Mouse (Mus musculus) thymus, adult 2 months (tissue): ENCODE results near the gene Med24. TPM values are rescaled to one million over a fixed set of nuclear protein-coding genes. Genes with fewer than 3 reads are reported as not detected.

ENCODE experiments used
- DNase-seq: peaks from one replicate; pipeline ENCODE4 v3.0.0; 2021
- H3K27ac ChIP-seq: fragments of 200-500 bp; 2 replicates; pipeline ENCODE4 v1.5.1; 2012; ENCODE audit warnings: low read length, control low read depth; ENCODE audit not compliant: control insufficient read depth, insufficient read depth
- H3K27me3 ChIP-seq: fragments of 200-500 bp; 2 replicates; pipeline ENCODE4 v1.6.1; 2012; ENCODE audit warnings: mild to moderate bottlenecking, low read length, moderate library complexity, mixed read lengths; ENCODE audit not compliant: control insufficient read depth, insufficient read depth
- H3K36me3 ChIP-seq: fragments of 200-500 bp; 2 replicates; pipeline ENCODE4 v1.6.1; 2012; ENCODE audit warnings: mild to moderate bottlenecking, low read length, moderate library complexity; ENCODE audit not compliant: control insufficient read depth, insufficient read depth
- H3K4me1 ChIP-seq: fragments of 200-500 bp; replicated peaks from 2 replicates; pipeline ENCODE4 v1.6.1; 2012; ENCODE audit warnings: low read length; ENCODE audit not compliant: control insufficient read depth, insufficient read depth
- H3K4me3 ChIP-seq: fragments of 200-500 bp; 2 replicates; pipeline ENCODE4 v1.5.1; 2012; ENCODE audit warnings: mild to moderate bottlenecking, low read length, control low read depth, moderate library complexity; ENCODE audit not compliant: control insufficient read depth, insufficient read depth
- CTCF ChIP-seq: fragments of 200-500 bp; IDR thresholded peaks from 2 replicates; pipeline ENCODE4 v1.5.1; 2012; ENCODE audit warnings: mild to moderate bottlenecking, control low read depth, low read length, moderate library complexity, borderline replicate concordance; ENCODE audit not compliant: control insufficient read depth, poor library complexity, insufficient read depth; ENCODE audit errors: extremely low read depth
- POLR2A ChIP-seq: fragments of 200-500 bp; IDR thresholded peaks from 2 replicates; pipeline ENCODE4 v1.6.1; 2012; ENCODE audit warnings: mild to moderate bottlenecking, low read length, control low read depth, moderate library complexity; ENCODE audit not compliant: control insufficient read depth, poor library complexity, insufficient read depth; ENCODE audit errors: extremely low read depth
- WGBS: fragments of 180-500 bp; shearing (Covaris S2); methylation state at CpG from one replicate; pipeline ENCODE4 v1.1.7; 2018; 5-methylcytosine and 5-hydroxymethylcytosine counted together
- polyA plus RNA-seq: library from polyadenylated mRNA; depleted of rRNA; stranded (reverse); fragments of >200 nt; gene quantifications from 2 replicates; pipeline ENCODE4 v1.2.3, GENCODE M21; 2012

Gene Med24
- polyA plus RNA-seq, 1 experiment = 179 TPM

- no peaks in the 10 kb centered on the region for H3K36me3 ChIP-seq
- H3K4me1 ChIP-seq = peaks cover 56% of the 10 kb centered on the region
- no peaks in the 10 kb centered on the region for H3K27me3 ChIP-seq
- no peak overlapping the region for H3K4me3 ChIP-seq
- WGBS = 40% methylated on average over 17 of the region's 17 CpGs
- no peak overlapping the region for H3K27ac ChIP-seq
- TF ChIP-seq POLR2A (no peak), CTCF (no peak)
- no peak for DNase-seq
These were observed 21.3 kb upstream of the Med24 start for GRCm38 (mm10) chr11:98750351-98751201.

DNA sequence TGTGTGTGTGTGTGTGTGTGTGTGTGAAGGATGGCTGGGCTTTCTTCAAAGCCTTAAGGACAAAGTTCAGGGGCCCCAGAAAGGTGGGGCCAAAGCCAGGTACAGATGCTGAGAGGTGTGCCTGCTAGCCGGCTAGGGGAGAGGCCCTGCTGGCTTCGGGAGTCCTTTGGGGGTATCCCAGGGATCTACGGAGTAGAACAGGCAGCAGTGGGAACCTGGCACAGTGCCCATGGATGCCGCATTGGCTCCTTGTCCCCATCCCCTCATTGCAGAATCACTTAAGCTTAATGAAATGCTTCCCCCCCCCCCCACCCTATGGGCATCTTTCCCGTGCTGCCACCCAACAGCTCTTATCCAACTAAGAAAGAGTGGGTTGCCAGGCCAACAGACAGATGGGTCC, 20.5 kb upstream of the Med24 start:
- Histone ChIP-seq H3K36me3 (no peaks in the 10 kb centered on the region), H3K27me3 (no peaks in the 10 kb centered on the region), H3K27ac (no peak overlapping the region), H3K4me1 (peaks cover 59% of the 10 kb centered on the region), H3K4me3 (no peak overlapping the region)
- TF ChIP-seq POLR2A (no peak), CTCF (no peak)
- 94% methylated on average over 5 of the region's 5 CpGs for WGBS
- DNase-seq = no peak

DNA sequence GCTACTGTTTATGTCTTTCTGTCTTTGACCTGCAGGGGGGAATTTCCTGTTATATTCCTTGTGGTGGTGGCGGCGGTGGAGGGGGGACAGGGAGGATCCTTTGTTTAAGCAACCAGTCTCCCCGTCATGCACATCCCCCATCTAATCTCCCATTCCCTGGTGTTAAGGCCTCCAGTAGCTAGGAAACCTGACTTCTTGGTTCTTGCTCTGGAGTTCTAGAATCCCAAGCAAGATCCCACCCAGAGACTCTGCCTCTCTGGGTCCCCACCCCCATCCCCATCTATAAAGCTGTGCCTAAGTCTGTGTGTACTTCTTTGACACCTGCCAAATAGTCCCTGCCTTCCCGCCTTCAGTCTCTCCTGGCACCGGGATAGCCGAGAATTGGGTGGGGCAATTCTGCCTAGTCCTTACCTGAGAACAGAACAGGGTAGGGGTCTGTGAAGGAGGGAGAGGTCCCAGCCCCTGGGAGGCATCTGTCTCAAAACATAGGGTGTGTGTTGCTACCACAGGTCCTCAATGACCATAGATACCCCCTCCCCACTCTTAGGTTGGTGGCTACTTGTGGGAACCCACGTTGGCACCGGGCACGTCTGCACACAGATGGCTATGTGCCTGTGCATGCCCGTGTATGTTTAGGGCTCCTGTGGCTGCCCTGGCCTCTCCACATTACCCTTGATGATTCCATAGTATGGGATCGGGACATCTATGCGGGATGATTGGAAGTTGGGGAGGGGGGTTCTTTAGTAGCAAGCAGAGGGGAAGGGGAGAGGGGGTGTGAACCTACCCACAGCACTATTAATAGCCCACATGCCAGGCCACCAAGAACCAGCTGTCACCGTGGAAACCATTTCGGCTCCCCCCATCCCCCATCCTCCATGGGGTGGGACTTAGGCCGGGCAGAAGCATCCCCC, 19.5 kb upstream of the Med24 start:
- H3K27ac ChIP-seq = no peak overlapping the region
- TF ChIP-seq CTCF (no peak), POLR2A (no peak)
- no peak overlapping the region for H3K4me3 ChIP-seq
- H3K36me3 ChIP-seq = no peaks in the 10 kb centered on the region
- H3K4me1 ChIP-seq = peaks cover 63% of the 10 kb centered on the region
- 52% methylated on average over 15 of the region's 15 CpGs for WGBS
- no peaks in the 10 kb centered on the region for H3K27me3 ChIP-seq
- no peak for DNase-seq

DNA sequence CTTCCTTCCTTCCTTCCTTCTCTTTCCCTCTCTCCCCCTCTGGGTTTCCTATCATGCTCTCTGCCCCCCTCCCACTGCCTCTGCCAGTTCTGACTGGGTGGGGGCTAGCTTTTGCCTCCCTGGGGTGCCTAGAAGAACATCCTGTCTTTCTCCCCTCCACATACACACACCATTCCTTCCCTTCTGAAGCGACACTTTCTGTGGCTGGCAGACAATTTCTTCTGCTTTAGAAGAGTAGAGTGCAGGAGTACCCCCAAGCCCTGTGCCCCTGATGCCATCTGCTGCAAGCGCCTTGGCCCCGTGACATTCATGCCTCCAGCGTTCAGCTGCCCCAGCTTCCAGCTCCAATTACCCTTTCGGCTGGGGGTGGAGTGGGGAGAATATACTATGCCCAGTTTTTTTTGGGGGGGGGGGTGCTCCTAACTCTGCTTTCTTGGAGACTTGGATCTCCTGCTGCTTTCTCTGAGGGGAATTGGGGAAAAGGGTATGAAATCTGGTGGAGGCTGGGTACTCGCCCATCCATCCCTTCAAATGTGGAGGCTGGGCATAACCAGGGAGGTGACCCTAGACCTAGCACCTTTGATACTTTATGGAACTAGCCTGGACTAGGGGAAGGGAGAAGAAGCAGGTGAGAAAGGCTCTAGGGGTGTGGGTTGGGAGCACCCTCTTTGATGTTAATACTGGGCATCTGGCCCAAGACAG, 18.7 kb upstream of the Med24 start:
- Histone ChIP-seq H3K27ac (peak overlapping the region; percentile 70), H3K36me3 (no peaks in the 10 kb centered on the region), H3K27me3 (no peaks in the 10 kb centered on the region), H3K4me1 (peaks cover 67% of the 10 kb centered on the region), H3K4me3 (no peak overlapping the region)
- no peak for DNase-seq
- WGBS = 16% methylated on average over 6 of the region's 6 CpGs
- TF ChIP-seq POLR2A (no peak), CTCF (no peak)

DNA sequence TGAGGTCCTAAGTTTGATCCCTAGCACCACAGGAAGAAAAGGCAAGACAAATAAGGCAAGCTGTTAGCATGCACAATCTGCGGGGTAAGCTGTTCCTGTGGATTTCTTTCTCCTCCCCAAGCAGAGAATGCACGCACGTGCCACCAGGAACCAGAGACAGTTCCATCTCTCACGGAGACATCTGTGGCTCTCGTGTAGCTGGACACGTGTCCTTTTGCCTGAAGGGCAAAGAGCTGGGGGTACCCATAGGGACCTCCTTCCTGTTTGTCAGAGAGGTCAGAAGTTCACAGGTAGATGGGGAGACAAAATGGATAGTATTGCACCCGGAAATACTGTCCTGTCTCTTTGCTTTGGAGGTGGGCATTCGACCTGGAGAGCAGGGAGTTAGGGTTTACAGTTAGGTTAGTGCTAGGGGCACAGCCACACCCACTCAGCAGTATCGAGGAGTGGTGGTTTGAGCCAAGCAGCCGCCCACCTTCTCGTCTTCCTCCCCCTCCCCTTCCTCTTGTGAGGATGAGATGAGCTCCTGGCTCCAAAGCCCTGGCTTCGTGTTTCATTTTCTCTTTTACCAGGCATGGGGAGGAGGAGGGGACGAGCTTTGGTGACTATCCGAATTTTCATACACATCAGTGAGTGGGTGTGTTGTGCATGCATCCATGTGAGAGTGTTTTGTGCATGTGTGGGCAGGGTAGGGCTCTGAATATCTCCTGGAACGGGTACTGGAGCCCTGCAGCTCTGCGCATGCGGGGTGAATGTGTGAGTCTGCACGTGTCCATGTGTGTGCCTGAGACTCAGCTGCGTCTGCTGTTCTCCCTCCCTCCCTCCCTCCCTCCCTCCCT, 17.8 kb upstream of the Med24 start:
- Histone ChIP-seq H3K4me1 (peaks cover 72% of the 10 kb centered on the region), H3K27ac (peak overlapping the region; percentile 72), H3K36me3 (no peaks in the 10 kb centered on the region), H3K27me3 (no peaks in the 10 kb centered on the region), H3K4me3 (peak overlapping the region; percentile 48)
- peak; percentile 80 for DNase-seq
- TF ChIP-seq CTCF = no peak
- 0 out of 2 replicates have a peak, but pooled peaks have one; percentile 16 for TF ChIP-seq POLR2A
- 1% methylated on average over 19 of the region's 19 CpGs for WGBS
